ENCODE assay signal across 8 mouse cellular contexts in genomic region chrX:139774309-139775083, GRCm38 (mm10). TPM values are rescaled to one million over a fixed set of nuclear protein-coding genes. Genes with fewer than 3 reads are reported as not detected.
DNase-seq lines count a peak whose midpoint lies in the region; ATAC-seq lines count a peak whose summit lies in the region.
"Had no signal": no experiment of that assay in that cellular context is flagged by ENCODE, and none has a peak within 500 bp of the region (broad histone marks: within the 10 kb centered on the region; RNA-seq: fewer than 3 reads in every experiment).

No protein-coding gene starts in this region.

- no peak overlapping the region for H3K9ac ChIP-seq in neural tube, embryonic 15.5 days (replicated peaks)
- no peak overlapping the region for H3K9ac ChIP-seq in liver, embryonic 13.5 days
- H3K9ac ChIP-seq: hindbrain, embryonic 15.5 days had no signal

- WGBS in neural tube, embryonic 15.5 days, result 39% methylated on average over 18 of the region's 18 CpGs
- 22% methylated on average over 18 of the region's 18 CpGs for WGBS in liver, embryonic 13.5 days (ENCODE audit: insufficient replicate concordance)

- no peak for ATAC-seq in neural tube, embryonic 15.5 days (ENCODE audit: low FRiP score)
- peak; percentile 52 for ATAC-seq in activated CD4-positive, CD25-positive, alpha-beta regulatory T cell, adult 4 months
- peak; percentile 70 to 85 for ATAC-seq in hematopoietic stem cell, adult 5-6 weeks (replicated peaks in 1 of 2; ENCODE audit: insufficient read depth in 1 of 2, low FRiP score in 2 of 2, low TSS enrichment in 1 of 2, low read depth in 1 of 2, poor library complexity in 2 of 2, severe bottlenecking in 2 of 2)
- ATAC-seq in liver, embryonic 13.5 days (ENCODE audit: low read depth), result peak; percentile 72

- H3K9me3 ChIP-seq in neural tube, embryonic 15.5 days (replicated peaks), result no peaks in the 10 kb centered on the region
- H3K9me3 ChIP-seq in liver, embryonic 13.5 days (replicated peaks), result no peaks in the 10 kb centered on the region
- H3K9me3 ChIP-seq: hindbrain, embryonic 15.5 days had no signal

- peaks cover 5% of the 10 kb centered on the region for H3K27me3 ChIP-seq in neural tube, embryonic 15.5 days (replicated peaks)
- H3K27me3 ChIP-seq in liver, embryonic 13.5 days, result no peaks in the 10 kb centered on the region

- no peak overlapping the region for H3K4me2 ChIP-seq in neural tube, embryonic 15.5 days
- peak overlapping the region; percentile 43 for H3K4me2 ChIP-seq in liver, embryonic 13.5 days
- H3K4me2 ChIP-seq: hindbrain, embryonic 15.5 days had no signal

- no peak overlapping the region for H3K4me3 ChIP-seq in neural tube, embryonic 15.5 days (replicated peaks)
- no peak overlapping the region for H3K4me3 ChIP-seq in liver, embryonic 13.5 days (replicated peaks)
- H3K4me3 ChIP-seq: hindbrain, embryonic 15.5 days had no signal

- DNase-seq in neural tube, embryonic 10.5 days (ENCODE audit: extremely low spot score, low spot score), result peak; percentile 53
- DNase-seq in embryo, embryonic 10 days (ENCODE audit: low spot score), result peak; percentile 84
- peak; percentile 33 for DNase-seq in liver, embryonic 13.5 days
- peak; percentile 34 for DNase-seq in retina, postnatal 1 day

- no peaks in the 10 kb centered on the region for H3K36me3 ChIP-seq in neural tube, embryonic 15.5 days
- H3K36me3 ChIP-seq in liver, embryonic 13.5 days, result no peaks in the 10 kb centered on the region
- H3K36me3 ChIP-seq: hindbrain, embryonic 15.5 days had no signal

- no peaks in the 10 kb centered on the region for H3K4me1 ChIP-seq in neural tube, embryonic 15.5 days
- peaks cover 9% of the 10 kb centered on the region; the same call in 1 of the 2 replicates for H3K4me1 ChIP-seq in liver, embryonic 13.5 days (replicated peaks)

- H3K27ac ChIP-seq in neural tube, embryonic 15.5 days (replicated peaks), result no peak overlapping the region
- no peak overlapping the region for H3K27ac ChIP-seq in liver, embryonic 13.5 days
- H3K27ac ChIP-seq: hindbrain, embryonic 15.5 days had no signal

RNA-seq across cellular contexts. Expression of gene Ripply1, which starts 7.7 kb away (rescaled TPM):
- 0.19 and 0.23 TPM in 2 replicates for polyA plus RNA-seq in neural tube, embryonic 15.5 days (2015; fragmentation: Nextera tagmentation; extraction: Ambion mirVana)
- not detected for polyA plus RNA-seq in activated CD4-positive, CD25-positive, alpha-beta regulatory T cell, adult 4 months (2017; shearing (Covaris generic))
- total RNA-seq in hematopoietic stem cell, adult 5-6 weeks (2017), result not detected in 2 replicates
- polyA plus RNA-seq in liver, embryonic 13.5 days (2015; fragmentation: Nextera tagmentation; extraction: Ambion mirVana), result not detected in 2 replicates
- polyA plus RNA-seq: hindbrain, embryonic 15.5 days had no signal

RNA-seq across cellular contexts. Expression of gene Cldn2, which starts 26.1 kb away (rescaled TPM):
- 0.27 and 1.9 TPM in 2 replicates for polyA plus RNA-seq in neural tube, embryonic 15.5 days (2015; fragmentation: Nextera tagmentation; extraction: Ambion mirVana)
- not detected for polyA plus RNA-seq in activated CD4-positive, CD25-positive, alpha-beta regulatory T cell, adult 4 months (2017; shearing (Covaris generic))
- total RNA-seq in hematopoietic stem cell, adult 5-6 weeks (2017), result not detected in 2 replicates
- 0.25 and 0.32 TPM in 2 replicates for polyA plus RNA-seq in liver, embryonic 13.5 days (2015; fragmentation: Nextera tagmentation; extraction: Ambion mirVana)

Comparison
In these comparisons a context has a peak if more than half of its experiments do, and no peak if none do; other contexts are left out.
1. DNase-seq: peak in every context shown above with its lines; median percentile 84 in embryo, embryonic 10 days; 53 in neural tube, embryonic 10.5 days; 34 in retina, postnatal 1 day; 33 in liver, embryonic 13.5 days.